Mouse (Mus musculus): ENCODE measurements around the gene Trp53tg5. TPM values are rescaled to one million over a fixed set of nuclear protein-coding genes. Genes with fewer than 3 reads are reported as not detected.

The Trp53tg5 gene
- polyA plus RNA-seq, 1 experiment from 2014 or later = not detected

DNA sequence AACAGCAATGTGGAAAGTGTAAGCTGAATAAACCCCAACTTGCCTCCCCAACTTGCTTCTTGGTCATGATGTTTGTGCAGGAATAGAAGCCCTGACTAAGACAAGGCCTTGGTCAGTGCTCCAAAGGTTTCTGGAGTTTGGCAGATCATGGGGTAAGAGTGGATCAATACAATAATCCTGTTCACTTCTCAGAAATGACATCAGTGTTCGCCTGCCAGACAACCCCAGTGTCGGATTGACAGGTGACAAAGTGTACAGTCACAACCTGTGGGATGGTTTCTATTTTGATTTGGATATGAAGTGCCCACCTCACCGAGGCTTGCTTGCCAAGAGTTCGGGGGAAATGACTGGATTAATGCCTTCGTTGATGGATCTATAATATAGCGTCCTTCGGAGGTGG, 52.2 kb downstream of the Trp53tg5 start:
- 91% methylated on average over 7 of the region's 7 CpGs for WGBS
- no peaks in the 10 kb centered on the region for H3K9me3 ChIP-seq (replicated peaks)
- H3K27ac ChIP-seq (replicated peaks) = no peak overlapping the region
- peaks cover 7% of the 10 kb centered on the region; the same call in 1 of the 2 replicates for H3K4me1 ChIP-seq
- H3K36me3 ChIP-seq = peaks cover 12% of the 10 kb centered on the region
- DNase-seq (ENCODE audit: low spot score) = no peak
- H3K4me3 ChIP-seq = no peak overlapping the region
- peaks cover 12% of the 10 kb centered on the region; the same call in 1 of the 2 replicates for H3K27me3 ChIP-seq (ENCODE audit: low read depth, poor library complexity, severe bottlenecking)

Other genes starting within 250 kb of the Trp53tg5 start
- gene Svs2, start 235.3 kb downstream of the Trp53tg5 start, polyA plus RNA-seq (2016; fragmentation: Nextera tagmentation; extraction: Ambion mirVana) = not detected in 2 replicates
- gene Svs3b, start 217.1 kb downstream of the Trp53tg5 start, polyA plus RNA-seq (2016; fragmentation: Nextera tagmentation; extraction: Ambion mirVana) = not detected in 2 replicates
- gene Svs4, start 195.3 kb downstream of the Trp53tg5 start, polyA plus RNA-seq (2016; fragmentation: Nextera tagmentation; extraction: Ambion mirVana) = not detected in 2 replicates
- gene Svs3a, start 184.5 kb downstream of the Trp53tg5 start, polyA plus RNA-seq (2016; fragmentation: Nextera tagmentation; extraction: Ambion mirVana) = not detected in 2 replicates
- not detected in 2 replicates for gene Svs6, start 157.0 kb downstream of the Trp53tg5 start, polyA plus RNA-seq (2016; fragmentation: Nextera tagmentation; extraction: Ambion mirVana)
- not detected in 2 replicates for gene Svs5, start 141.0 kb downstream of the Trp53tg5 start, polyA plus RNA-seq (2016; fragmentation: Nextera tagmentation; extraction: Ambion mirVana)
- 0.31 TPM in 1 of 2 replicates, not detected in the other for gene Slpi, start 84.6 kb downstream of the Trp53tg5 start, polyA plus RNA-seq (2016; fragmentation: Nextera tagmentation; extraction: Ambion mirVana)
- gene Rbpjl, start 70.6 kb downstream of the Trp53tg5 start, polyA plus RNA-seq (2016; fragmentation: Nextera tagmentation; extraction: Ambion mirVana) = not detected in 2 replicates
- gene Matn4, start 68.6 kb downstream of the Trp53tg5 start, polyA plus RNA-seq (2016; fragmentation: Nextera tagmentation; extraction: Ambion mirVana) = 0.21 TPM in 1 of 2 replicates, not detected in the other
- 16.1 and 17.4 TPM in 2 replicates for gene Sdc4, start 29.8 kb downstream of the Trp53tg5 start, polyA plus RNA-seq (2016; fragmentation: Nextera tagmentation; extraction: Ambion mirVana)
- gene Sys1, start 16.8 kb downstream of the Trp53tg5 start, polyA plus RNA-seq (2016; fragmentation: Nextera tagmentation; extraction: Ambion mirVana) = 64.8 and 65.9 TPM in 2 replicates
- gene Gm20458, start 12.8 kb downstream of the Trp53tg5 start, polyA plus RNA-seq (2016; fragmentation: Nextera tagmentation; extraction: Ambion mirVana) = 3.7 and 3.9 TPM in 2 replicates
- gene Dbndd2, start 12.4 kb upstream of the Trp53tg5 start, polyA plus RNA-seq (2016; fragmentation: Nextera tagmentation; extraction: Ambion mirVana) = 3.0 and 3.2 TPM in 2 replicates
- gene Pigt, start 23.8 kb upstream of the Trp53tg5 start, polyA plus RNA-seq (2016; fragmentation: Nextera tagmentation; extraction: Ambion mirVana) = 40.1 and 44.7 TPM in 2 replicates
- gene Wfdc2, start 88.7 kb upstream of the Trp53tg5 start, polyA plus RNA-seq (2016; fragmentation: Nextera tagmentation; extraction: Ambion mirVana) = 23.1 and 28.3 TPM in 2 replicates
- not detected in 2 replicates for gene Spint3, start 99.7 kb upstream of the Trp53tg5 start, polyA plus RNA-seq (2016; fragmentation: Nextera tagmentation; extraction: Ambion mirVana)
- gene Wfdc6a, start 111.7 kb upstream of the Trp53tg5 start, polyA plus RNA-seq (2016; fragmentation: Nextera tagmentation; extraction: Ambion mirVana) = not detected in 2 replicates
- not detected in 2 replicates for gene Eppin, start 119.9 kb upstream of the Trp53tg5 start, polyA plus RNA-seq (2016; fragmentation: Nextera tagmentation; extraction: Ambion mirVana)
- gene Wfdc6b, start 139.8 kb upstream of the Trp53tg5 start, polyA plus RNA-seq (2016; fragmentation: Nextera tagmentation; extraction: Ambion mirVana) = not detected in 2 replicates
- not detected in 2 replicates for gene Wfdc8, start 139.9 kb upstream of the Trp53tg5 start, polyA plus RNA-seq (2016; fragmentation: Nextera tagmentation; extraction: Ambion mirVana)
- gene Wfdc16, start 165.1 kb upstream of the Trp53tg5 start, polyA plus RNA-seq (2016; fragmentation: Nextera tagmentation; extraction: Ambion mirVana) = not detected in 2 replicates
- gene Wfdc10, start 182.3 kb upstream of the Trp53tg5 start, polyA plus RNA-seq (2016; fragmentation: Nextera tagmentation; extraction: Ambion mirVana) = not detected in 2 replicates
- gene Wfdc9, start 182.9 kb upstream of the Trp53tg5 start, polyA plus RNA-seq (2016; fragmentation: Nextera tagmentation; extraction: Ambion mirVana) = not detected in 2 replicates
- not detected in 2 replicates for gene Wfdc11, start 200.4 kb upstream of the Trp53tg5 start, polyA plus RNA-seq (2016; fragmentation: Nextera tagmentation; extraction: Ambion mirVana)
- gene Wfdc13, start 211.4 kb upstream of the Trp53tg5 start, polyA plus RNA-seq (2016; fragmentation: Nextera tagmentation; extraction: Ambion mirVana) = not detected in 2 replicates
- gene Spint4, start 224.8 kb upstream of the Trp53tg5 start, polyA plus RNA-seq (2016; fragmentation: Nextera tagmentation; extraction: Ambion mirVana) = not detected in 2 replicates
- gene Spint5, start 241.6 kb upstream of the Trp53tg5 start, polyA plus RNA-seq (2016; fragmentation: Nextera tagmentation; extraction: Ambion mirVana) = not detected in 2 replicates

All from midbrain, embryonic 10.5 days (tissue).